Mouse (Mus musculus) skeletal muscle tissue, adult 2 months (tissue): ENCODE data around the gene Fgfr3.

Experiments
- DNase-seq: peaks from one replicate; pipeline ENCODE4 v3.0.0-alpha.2; 2012; ENCODE audit warnings: low read depth, low spot score

The Fgfr3 gene

GRCm38 (mm10) chr5:33728841-33729240 lies 7.4 kb downstream of the Fgfr3 start:
- no peak for DNase-seq

GRCm38 (mm10) chr5:33730516-33730915 lies 9.0 kb downstream of the Fgfr3 start:
- no peak for DNase-seq

GRCm38 (mm10) chr5:33731051-33731450 lies 9.6 kb downstream of the Fgfr3 start:
- no peak for DNase-seq

- DNase-seq, result no peak
Observed at GRCm38 (mm10) chr5:33733837-33734236, 12.4 kb downstream of the Fgfr3 start.

GRCm38 (mm10) chr5:33735412-33736092 lies 14.1 kb downstream of the Fgfr3 start:
- DNase-seq, result no peak

- DNase-seq, result no peak
Observed at GRCm38 (mm10) chr5:33736230-33736629, 14.8 kb downstream of the Fgfr3 start.

- peak; percentile 35 for DNase-seq
Observed at GRCm38 (mm10) chr5:33737903-33738321, 16.4 kb downstream of the Fgfr3 start.

GRCm38 (mm10) chr5:33738341-33738740 lies 16.9 kb downstream of the Fgfr3 start:
- no peak for DNase-seq

GRCm38 (mm10) chr5:33740548-33740947 lies 19.1 kb downstream of the Fgfr3 start:
- DNase-seq, result no peak

- DNase-seq, result no peak
Observed at GRCm38 (mm10) chr5:33743481-33743880, 22.0 kb downstream of the Fgfr3 start.

- DNase-seq, result no peak
Observed at GRCm38 (mm10) chr5:33777195-33777594, 55.7 kb downstream of the Fgfr3 start.

GRCm38 (mm10) chr5:33781964-33782344 lies 60.5 kb downstream of the Fgfr3 start:
- DNase-seq, result no peak

- peak; percentile 92 for DNase-seq
Observed at GRCm38 (mm10) chr5:33782345-33782998, 61.0 kb downstream of the Fgfr3 start, which contains the start of gene Letm1. Gene Letm1 (minus strand): TSS chr5:33782817.

GRCm38 (mm10) chr5:33782999-33783390 lies 61.5 kb downstream of the Fgfr3 start:
- no peak for DNase-seq
